Mouse (Mus musculus) R1 (cell line): ENCODE measurements around the gene Pdzd8.

Source experiments
- DNase-seq: peaks from one replicate; pipeline ENCODE4 v3.0.0-alpha.2; 2018; ENCODE audit warnings: low read depth, low spot score

Gene Pdzd8

GRCm38 (mm10) chr19:59276354-59276753 is 69.2 kb downstream of the Pdzd8 start:
- no peak for DNase-seq

- DNase-seq, result no peak
These were observed 72.4 kb downstream of the Pdzd8 start for GRCm38 (mm10) chr19:59273190-59273589.

GRCm38 (mm10) chr19:59267417-59267963 is 78.1 kb downstream of the Pdzd8 start:
- no peak for DNase-seq

GRCm38 (mm10) chr19:59265907-59266306 is 79.7 kb downstream of the Pdzd8 start:
- no peak for DNase-seq

- DNase-seq, result no peak
These were observed 80.6 kb downstream of the Pdzd8 start for GRCm38 (mm10) chr19:59264838-59265532.

GRCm38 (mm10) chr19:59263171-59263570 is 82.4 kb downstream of the Pdzd8 start:
- DNase-seq, result no peak

- no peak for DNase-seq
These were observed 84.0 kb downstream of the Pdzd8 start for GRCm38 (mm10) chr19:59261604-59262003.

GRCm38 (mm10) chr19:59260718-59261442 is 84.7 kb downstream of the Pdzd8 start, which contains the start of gene Slc18a2:
Gene Slc18a2, plus strand, starts transcription at chr19:59260896.
- DNase-seq, result peak; percentile 39

GRCm38 (mm10) chr19:59259633-59260032 is 85.9 kb downstream of the Pdzd8 start:
- DNase-seq, result no peak

GRCm38 (mm10) chr19:59252651-59253050 is 92.9 kb downstream of the Pdzd8 start:
- no peak for DNase-seq

GRCm38 (mm10) chr19:59248553-59249286 is 96.9 kb downstream of the Pdzd8 start:
- no peak for DNase-seq

GRCm38 (mm10) chr19:59248144-59248543 is 97.4 kb downstream of the Pdzd8 start:
- no peak for DNase-seq
